Mouse (Mus musculus) kidney, postnatal 14 days (tissue): ENCODE data around the gene Stk40.
"Not testable (repeated sequence)": the region's sequence is repeated elsewhere in the genome, so short reads cannot be mapped to it uniquely, and the experiment has no call there.

Experiments
- DNase-seq: peaks from one replicate; pipeline ENCODE4 v3.0.0; 2022; ENCODE audit warnings: mixed read lengths

The Stk40 gene

GRCm38 (mm10) chr4:126103590-126104068 lies at the start of gene Stk40:
Gene Stk40 (plus strand): TSS chr4:126103957.
- peak; percentile 98 for DNase-seq

- no peak for DNase-seq
These were observed 46.3 kb upstream of the Stk40 start for GRCm38 (mm10) chr4:126057207-126058133.

DNA sequence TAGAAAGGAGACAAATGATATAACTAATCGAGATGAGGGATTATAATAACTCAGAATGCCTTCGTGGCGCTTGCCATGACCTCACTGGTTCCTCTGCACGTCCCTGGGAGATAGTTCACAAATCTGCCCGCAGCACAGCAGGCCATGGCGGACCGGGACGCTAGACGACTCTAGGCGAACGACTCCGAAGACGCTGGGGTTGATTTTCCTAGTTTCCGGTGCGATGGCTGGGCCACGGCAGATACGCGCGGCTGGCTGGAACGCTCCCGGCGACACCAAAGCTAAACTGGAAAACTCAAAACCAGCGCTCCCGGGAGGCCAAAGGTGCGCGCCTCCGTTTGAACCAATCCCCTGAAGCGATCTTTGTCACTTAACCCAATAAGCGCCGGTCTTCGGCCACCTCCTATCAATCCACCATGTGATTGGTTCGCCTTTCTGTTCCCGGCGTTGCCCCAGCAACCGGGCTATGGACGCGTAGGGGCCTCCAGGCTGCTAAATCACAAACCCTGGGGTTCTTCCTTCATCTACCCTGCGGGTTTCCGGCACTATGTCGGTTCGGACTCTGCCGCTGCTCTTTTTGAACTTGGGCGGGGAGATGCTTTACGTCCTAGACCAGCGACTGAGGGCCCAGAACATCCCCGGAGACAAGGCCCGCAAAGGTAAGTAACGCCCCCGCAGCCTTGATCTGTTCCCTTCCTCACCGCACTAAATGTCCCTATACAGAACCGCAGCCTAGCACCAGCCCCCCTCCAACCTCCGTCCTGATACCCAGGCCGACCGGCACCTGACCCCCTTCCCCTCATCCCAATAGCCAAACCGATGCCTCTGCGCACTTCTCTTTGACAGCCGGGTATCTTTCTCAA lies 45.4 kb upstream of the Stk40 start, which contains the start of gene Oscp1:
TSS of gene Oscp1 (plus strand) at position 432 of the 863 bp plus-strand sequence.
- DNase-seq = peak; percentile 94

DNA sequence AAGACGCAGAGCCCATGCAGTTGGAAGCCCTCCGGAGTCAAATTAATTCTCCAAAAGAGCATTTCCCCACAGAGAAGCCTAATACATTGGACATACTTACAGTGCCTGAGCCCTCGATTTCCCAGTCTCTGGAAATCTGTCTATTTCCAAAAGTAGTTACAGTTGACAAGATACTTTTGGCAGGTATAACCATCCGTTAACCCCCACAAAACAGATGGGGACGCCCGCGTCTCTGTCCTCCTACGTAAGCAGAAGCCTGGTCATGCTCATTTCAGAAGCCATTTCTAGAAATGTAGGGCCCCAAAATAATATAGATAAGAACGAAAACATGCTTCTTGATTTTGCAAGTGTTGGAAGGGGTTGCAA lies 44.8 kb upstream of the Stk40 start:
- DNase-seq = no peak

GRCm38 (mm10) chr4:126062856-126063255 lies 40.9 kb upstream of the Stk40 start:
- DNase-seq = peak; percentile 22

DNA sequence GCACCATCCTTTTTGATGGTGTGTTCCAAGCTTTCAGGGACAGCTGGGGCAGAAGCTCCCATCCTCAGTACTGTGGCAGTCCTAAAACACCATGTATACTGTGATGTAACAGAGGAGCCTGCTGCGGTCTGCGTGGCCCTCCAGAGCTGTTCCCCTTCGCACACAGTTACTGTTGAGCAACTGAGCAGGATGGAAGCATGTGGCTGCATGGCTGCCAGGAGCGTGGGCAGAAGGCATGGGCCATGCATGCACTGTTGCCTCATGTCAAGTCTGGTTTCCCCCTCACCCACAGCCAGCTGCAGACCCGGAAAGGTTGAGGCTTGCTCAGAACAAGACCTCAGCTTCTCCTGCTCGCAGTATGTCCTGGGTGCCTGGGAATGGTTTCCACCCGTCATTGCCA lies 38.5 kb upstream of the Stk40 start:
- DNase-seq = no peak

GRCm38 (mm10) chr4:126067401-126068077 lies 36.2 kb upstream of the Stk40 start:
- DNase-seq = no peak

GRCm38 (mm10) chr4:126068842-126069241 lies 34.9 kb upstream of the Stk40 start:
- no peak for DNase-seq

DNA sequence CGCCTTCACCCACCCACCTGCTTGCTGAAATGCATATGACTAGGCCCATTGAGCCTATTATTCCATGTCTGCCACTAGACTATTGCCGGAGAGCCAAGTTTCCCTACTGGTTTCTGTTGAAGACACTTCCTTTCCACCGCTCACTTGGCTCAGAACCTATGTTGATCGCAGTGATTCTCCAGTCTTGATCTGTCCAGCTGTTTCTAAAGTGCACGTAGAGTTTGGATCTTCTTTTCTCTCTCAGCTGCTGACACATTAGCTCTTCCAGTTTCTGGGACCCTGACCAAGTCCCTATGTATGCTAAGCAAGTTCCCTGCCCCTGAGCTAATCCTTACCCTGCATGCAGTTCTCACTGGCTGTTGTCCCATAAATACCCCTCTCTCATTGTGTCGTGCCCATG lies 25.9 kb upstream of the Stk40 start:
- no peak for DNase-seq

DNA sequence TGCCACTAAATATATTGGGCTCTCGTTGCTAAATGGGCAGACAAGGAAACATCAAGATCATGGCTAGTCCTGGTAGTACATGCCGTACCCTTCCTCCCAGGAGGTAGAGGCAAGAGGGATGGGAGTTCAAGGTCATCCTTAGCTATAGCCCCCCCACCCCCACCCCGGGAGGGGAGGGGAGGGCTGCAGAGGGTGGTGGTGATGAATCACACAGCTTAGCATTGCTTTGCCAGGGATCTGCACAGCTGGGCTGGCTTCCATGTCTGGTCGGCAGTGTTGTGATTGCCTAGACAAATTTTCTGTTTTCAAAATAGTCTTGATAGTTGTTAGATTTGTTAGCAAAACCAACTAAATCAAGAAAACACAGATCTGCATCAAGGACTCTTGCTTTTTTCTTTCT lies 24.5 kb upstream of the Stk40 start:
- no peak for DNase-seq

- no peak for DNase-seq
These were observed 22.2 kb upstream of the Stk40 start for GRCm38 (mm10) chr4:126081601-126082000.

DNA sequence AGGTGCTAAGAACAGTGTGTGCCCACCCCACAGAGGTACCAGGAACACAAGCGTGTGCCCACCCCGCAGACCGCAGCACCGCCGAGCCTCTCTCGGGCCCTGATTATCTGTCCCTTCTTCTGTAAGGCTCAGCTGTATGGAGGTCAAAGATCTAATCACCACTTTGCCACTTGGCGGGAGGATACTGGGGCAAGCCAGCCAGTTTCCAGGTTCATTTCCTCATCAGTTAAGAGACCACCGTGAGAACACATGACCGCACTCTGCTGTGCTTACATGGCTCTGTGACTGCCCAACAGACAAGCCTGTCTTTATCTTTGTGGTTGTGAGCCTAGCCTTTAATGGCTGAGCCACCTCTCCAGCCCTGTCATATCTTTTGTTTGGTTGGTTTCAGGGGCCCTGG lies 20.7 kb upstream of the Stk40 start:
- DNase-seq = no peak

DNA sequence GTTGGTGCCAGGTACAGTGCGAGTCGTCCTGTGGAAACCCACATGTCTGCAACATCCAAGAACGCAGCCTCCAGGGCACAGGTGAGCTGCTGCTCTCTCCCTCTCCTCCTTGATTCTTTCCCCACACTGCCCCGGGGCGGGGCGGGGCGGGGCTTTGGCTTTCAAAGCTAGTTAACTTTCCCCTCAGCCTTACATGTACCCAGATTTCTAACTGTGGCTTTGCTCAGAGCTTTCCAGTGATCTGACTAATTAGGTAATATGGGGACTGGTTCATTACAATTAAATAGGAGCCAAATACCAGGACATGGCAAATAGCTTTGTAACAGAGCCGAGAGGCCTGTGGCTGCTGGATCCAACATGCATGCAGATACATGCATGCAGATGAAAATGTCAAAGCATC lies 19.4 kb upstream of the Stk40 start:
- DNase-seq = no peak

GRCm38 (mm10) chr4:126085996-126086576 lies 17.7 kb upstream of the Stk40 start:
- peak; percentile 89 for DNase-seq

GRCm38 (mm10) chr4:126090101-126090847 lies 13.5 kb upstream of the Stk40 start:
- DNase-seq = no peak

DNA sequence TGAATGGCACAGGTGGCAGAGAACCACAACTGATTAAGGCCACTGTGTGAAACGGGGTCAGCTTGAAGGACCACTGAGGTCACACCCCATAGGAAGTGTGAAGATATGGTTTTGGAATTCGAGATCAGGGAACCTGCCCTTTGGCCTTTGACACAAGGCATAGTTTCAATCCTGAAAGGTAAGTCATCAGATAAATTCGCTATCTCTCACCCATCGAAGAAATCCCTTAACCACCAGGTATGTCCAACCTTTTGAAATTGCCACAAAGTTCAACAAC lies 13.0 kb upstream of the Stk40 start:
- DNase-seq = no peak

DNA sequence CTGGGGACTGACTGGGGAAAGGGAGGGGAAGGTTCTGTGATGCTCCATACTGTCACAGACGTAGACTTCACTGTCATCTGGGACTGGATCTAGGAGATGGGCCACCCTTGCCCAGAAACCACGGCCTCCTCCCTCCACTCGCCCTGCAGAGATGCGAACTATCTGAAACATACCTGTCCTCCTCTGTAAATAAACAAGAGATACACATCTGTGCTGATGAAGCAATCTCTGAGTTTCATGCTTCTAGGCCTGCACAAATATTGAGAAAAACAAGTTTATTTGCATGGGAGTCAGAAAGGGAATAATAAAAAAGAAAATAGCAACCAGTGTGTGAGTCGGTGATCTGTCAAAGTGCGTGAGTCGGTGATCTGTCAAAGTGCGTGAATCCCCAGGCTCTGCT lies 11.9 kb upstream of the Stk40 start:
- DNase-seq = no peak

- DNase-seq = not testable (repeated sequence)
These were observed 7.9 kb upstream of the Stk40 start for GRCm38 (mm10) chr4:126095622-126096430.

DNA sequence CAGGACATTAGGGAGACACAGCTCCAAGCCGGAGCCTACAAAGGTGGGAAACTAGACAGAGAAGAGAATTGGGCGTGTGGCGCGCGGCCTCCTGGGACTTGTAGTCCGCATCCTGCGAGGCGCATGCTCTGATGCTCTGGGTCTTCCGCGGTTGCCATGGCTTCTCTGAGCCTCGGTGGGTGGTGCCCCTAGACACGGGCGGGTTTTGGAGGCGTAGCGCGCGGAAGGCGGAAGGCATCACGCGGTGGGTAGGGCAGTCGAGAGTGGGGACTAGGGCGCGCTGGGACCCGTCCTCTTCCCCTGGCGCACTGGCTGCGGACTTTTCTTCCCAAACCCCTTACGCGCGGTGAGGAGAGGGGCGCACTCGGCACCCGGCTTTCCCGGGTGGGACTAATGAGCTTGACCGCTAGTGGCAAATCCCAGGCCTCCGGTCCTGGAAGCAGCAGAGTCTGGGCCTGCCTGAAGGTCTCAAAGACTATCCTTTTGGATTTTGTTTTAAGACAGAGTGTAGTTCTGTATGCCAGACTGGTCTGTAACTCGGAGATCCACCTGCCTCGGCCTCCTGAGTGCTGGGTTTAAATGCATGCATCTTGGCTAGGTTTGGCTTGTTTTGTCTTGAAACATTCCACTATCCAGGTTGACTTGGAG lies 7.2 kb upstream of the Stk40 start, which contains the start of gene Lsm10:
TSS of gene Lsm10 (plus strand) at position 160 of the 648 bp plus-strand sequence.
- DNase-seq = peak; percentile 98

DNA sequence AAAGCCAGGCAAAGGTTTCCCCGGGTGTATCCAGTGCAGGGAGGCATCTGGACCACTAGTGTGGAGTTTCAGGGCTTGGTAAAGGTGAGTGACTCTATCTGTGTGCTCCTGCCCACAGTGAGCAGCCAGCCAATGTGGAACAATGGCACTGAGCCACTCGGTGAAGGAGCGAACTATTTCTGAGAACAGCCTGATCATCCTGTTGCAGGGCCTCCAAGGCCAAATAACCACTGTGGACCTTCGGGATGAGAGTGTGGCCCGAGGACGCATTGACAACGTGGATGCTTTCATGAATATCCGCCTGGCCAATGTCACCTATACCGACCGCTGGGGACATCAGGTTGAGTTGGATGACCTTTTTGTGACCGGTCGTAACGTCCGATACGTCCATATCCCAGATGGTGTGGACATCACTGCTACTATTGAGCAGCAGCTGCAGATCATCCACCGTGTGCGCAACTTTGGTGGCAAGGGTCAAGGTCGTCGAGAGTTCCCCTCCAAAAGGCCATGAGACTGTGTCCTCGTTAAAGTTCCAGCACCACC lies 6.0 kb upstream of the Stk40 start:
- no peak for DNase-seq
